In genomic region chr17:28858205-28858604, GRCm38 (mm10) we compare ENCODE assay signal across 16 mouse cellular contexts. TPM values are rescaled to one million over a fixed set of nuclear protein-coding genes. Genes with fewer than 3 reads are reported as not detected.
DNase-seq lines count a peak whose midpoint lies in the region; ATAC-seq and TF ChIP-seq lines count a peak whose summit lies in the region.
"Had no signal": no experiment of that assay in that cellular context is flagged by ENCODE, and none has a peak within 500 bp of the region (broad histone marks: within the 10 kb centered on the region; RNA-seq: fewer than 3 reads in every experiment).

Pnpla1 (plus strand) TSS chr17:28858411.

- no peaks in the 10 kb centered on the region for H3K27me3 ChIP-seq in lung, postnatal 0 days (replicated peaks; ENCODE audit: insufficient read depth, low read length)
- H3K27me3 ChIP-seq in heart, embryonic 10.5 days (ENCODE audit: insufficient read depth, poor library complexity, severe bottlenecking) = no peaks in the 10 kb centered on the region
- H3K27me3 ChIP-seq: limb, embryonic 12.5 days; neural tube, embryonic 12.5 days had no signal

- no peaks in the 10 kb centered on the region for H3K36me3 ChIP-seq in lung, postnatal 0 days (ENCODE audit: insufficient read depth, low read length)
- 0 out of 2 replicates have a peak, but pooled peaks cover 4% of the 10 kb centered on the region for H3K36me3 ChIP-seq in heart, embryonic 10.5 days
- H3K36me3 ChIP-seq: forebrain, embryonic 10.5 days; limb, embryonic 12.5 days; neural tube, embryonic 12.5 days had no signal

- H3K4me2 ChIP-seq in lung, postnatal 0 days (replicated peaks; ENCODE audit: low read depth, low read length) = no peak within 1 kb of the TSS
- H3K4me2 ChIP-seq: limb, embryonic 12.5 days; midbrain, embryonic 11.5 days; neural tube, embryonic 12.5 days had no signal

- H3K4me3 ChIP-seq in lung, postnatal 0 days (ENCODE audit: low read depth, low read length) = no peak within 1 kb of the TSS
- no peak within 1 kb of the TSS for H3K4me3 ChIP-seq in heart, embryonic 10.5 days
- H3K4me3 ChIP-seq: forebrain, embryonic 10.5 days; layer of hippocampus, adult 2 months; limb, embryonic 12.5 days; neural tube, embryonic 12.5 days had no signal

- ATAC-seq in lung, postnatal 0 days = peak; percentile 27; the same call in 1 of the 2 replicates
- ATAC-seq in megakaryocyte progenitor cell, adult 5-6 weeks (replicated peaks; ENCODE audit: poor library complexity) = no peak
- ATAC-seq: hindbrain, postnatal 0 days had no signal

- DNase-seq in heart, adult 11 months = peak; percentile 89
- DNase-seq in heart, adult 18-20 months = no peak
- peak; percentile 70 for DNase-seq in thymus, postnatal 4 days
- DNase-seq in thymus, postnatal 10 days (ENCODE audit: low spot score in 2 of 2) = no peak
- DNase-seq in lung, postnatal 0 days (ENCODE audit: low spot score) = peak; percentile 27
- DNase-seq in urinary bladder, adult 2 months (ENCODE audit: low spot score) = no peak
- DNase-seq in heart, embryonic 10.5 days (ENCODE audit: low spot score) = no peak
- DNase-seq: cerebellum, postnatal 25 days had no signal

- no peak for TF ChIP-seq EP300 in lung, postnatal 0 days (IDR thresholded peaks at IDR 0.05)

- 37% methylated on average over 11 of the region's 12 CpGs for WGBS in lung, postnatal 0 days
- 35% methylated on average over 12 of the region's 12 CpGs for WGBS in heart, embryonic 10.5 days

- TF ChIP-seq CTCF in lung, postnatal 0 days (IDR thresholded peaks at IDR 0.05) = no peak

- H3K9ac ChIP-seq in lung, postnatal 0 days (replicated peaks; ENCODE audit: low read depth) = no peak within 1 kb of the TSS
- H3K9ac ChIP-seq: limb, embryonic 12.5 days; neural tube, embryonic 12.5 days had no signal

- H3K4me1 ChIP-seq in lung, postnatal 0 days (ENCODE audit: insufficient read depth, low read depth, low read length) = no peaks in the 10 kb centered on the region
- H3K4me1 ChIP-seq in heart, embryonic 10.5 days = peaks cover 12% of the 10 kb centered on the region
- H3K4me1 ChIP-seq: limb, embryonic 12.5 days; neural tube, embryonic 12.5 days had no signal

- no peak within 1 kb of the TSS for H3K27ac ChIP-seq in lung, postnatal 0 days (ENCODE audit: low read length)
- H3K27ac ChIP-seq in heart, embryonic 10.5 days = no peak within 1 kb of the TSS
- H3K27ac ChIP-seq: forebrain, embryonic 10.5 days; hindbrain, postnatal 0 days; layer of hippocampus, adult 2 months; limb, embryonic 12.5 days; neural tube, embryonic 12.5 days had no signal

- H3K9me3 ChIP-seq in lung, postnatal 0 days (ENCODE audit: low read length) = peaks cover 4% of the 10 kb centered on the region; the same call in 1 of the 2 replicates
- peaks cover 17% of the 10 kb centered on the region for H3K9me3 ChIP-seq in heart, embryonic 10.5 days

RNA-seq across cellular contexts. Expression of gene Pnpla1, which starts in this region (rescaled TPM):
- total RNA-seq in heart, adult 18-20 months (2021) = not detected
- 0.04 TPM in 1 of 2 replicates, not detected in the other for polyA plus RNA-seq in lung, postnatal 0 days (2015; fragmentation: Nextera tagmentation; extraction: Ambion mirVana)
- total RNA-seq in megakaryocyte progenitor cell, adult 5-6 weeks (2015) = 0.02 and 0.10 TPM in 2 replicates
- 0.14 TPM in 1 of 2 replicates, not detected in the other for total RNA-seq in megakaryocyte progenitor cell, adult 5-6 weeks (2017)
- 0.01 TPM in 1 of 2 replicates, not detected in the other for polyA plus RNA-seq in urinary bladder, adult 2 months (2012; rRNA removed)
- polyA plus RNA-seq in heart, embryonic 10.5 days (2016; fragmentation: Nextera tagmentation; extraction: Ambion mirVana) = not detected in 2 replicates
- polyA plus RNA-seq: C2C12; forebrain, embryonic 10.5 days; limb, embryonic 12.5 days; midbrain, embryonic 11.5 days; neural tube, embryonic 12.5 days had no signal

Comparison
In these comparisons a context has a peak if more than half of its experiments do, and no peak if none do; other contexts are left out.
1. DNase-seq: peak in heart, adult 11 months (single experiment) and thymus, postnatal 4 days (single experiment); none in heart, adult 18-20 months (0 of 2), thymus, postnatal 10 days (0 of 2), urinary bladder, adult 2 months (single experiment) and heart, embryonic 10.5 days (single experiment).
2. Peak in DNase-seq and ATAC-seq in lung, postnatal 0 days; RNA of the gene not detected or under 1 TPM.